17 mouse cellular contexts compared by ENCODE assay signal in genomic region chr15:90298566-90298965, GRCm38 (mm10).
"Had no signal": no experiment of that assay in that cellular context is flagged by ENCODE, and none has a peak within 500 bp of the region (broad histone marks: within the 10 kb centered on the region; RNA-seq: fewer than 3 reads in every experiment).

No protein-coding gene starts in this region.

- H3K4me2 ChIP-seq: liver, embryonic 12.5 days; lung, embryonic 14.5 days; midbrain, embryonic 15.5 days; neural tube, embryonic 13.5 days; neural tube, embryonic 15.5 days had no signal

- DNase-seq: lung, adult 18-20 months; lung, embryonic 14.5 days; lung, postnatal 10 days; lung, postnatal 4 days; right cerebral cortex, adult 18-20 months; right cerebral cortex, postnatal 25 days; right cerebral cortex, postnatal 4 days; spleen, adult 18-20 months; thymus, adult 18-20 months; thymus, postnatal 14 days; thymus, postnatal 36 days had no signal

- H3K36me3 ChIP-seq: liver, embryonic 12.5 days; midbrain, embryonic 15.5 days; neural tube, embryonic 13.5 days; neural tube, embryonic 15.5 days had no signal

- H3K27ac ChIP-seq: liver, embryonic 12.5 days; liver, embryonic 14.5 days; midbrain, embryonic 15.5 days; neural tube, embryonic 13.5 days; neural tube, embryonic 15.5 days had no signal

- H3K27me3 ChIP-seq: liver, embryonic 12.5 days; midbrain, embryonic 15.5 days; neural tube, embryonic 13.5 days; neural tube, embryonic 15.5 days had no signal

- ATAC-seq: liver, embryonic 12.5 days; midbrain, embryonic 15.5 days had no signal

- H3K4me1 ChIP-seq: liver, embryonic 12.5 days; midbrain, embryonic 15.5 days; neural tube, embryonic 13.5 days; neural tube, embryonic 15.5 days had no signal

- H3K4me3 ChIP-seq: liver, embryonic 12.5 days; midbrain, embryonic 15.5 days; myocyte; neural tube, embryonic 13.5 days; neural tube, embryonic 15.5 days had no signal

- H3K9ac ChIP-seq: liver, embryonic 12.5 days; liver, embryonic 14.5 days; lung, embryonic 14.5 days; midbrain, embryonic 15.5 days; neural tube, embryonic 13.5 days; neural tube, embryonic 15.5 days had no signal

- H3K9me3 ChIP-seq: liver, embryonic 12.5 days; midbrain, embryonic 15.5 days; neural tube, embryonic 13.5 days; neural tube, embryonic 15.5 days had no signal
